Mouse (Mus musculus) ES-Bruce4 (cell line): ENCODE measurements at regions not wholly inside any gene's neighbourhood (a gene's known extent, or its start where the extent isn't known, plus 50 kb on each side); places are given as distances from the start of the nearest gene placed in this dataset.

Experiments used
- H3K27ac ChIP-seq: 2 replicates; pipeline ENCODE4 v1.5.1; 2012; ENCODE audit warnings: low read length, inconsistent platforms; ENCODE audit not compliant: insufficient read depth
- H3K27me3 ChIP-seq: 2 replicates; pipeline ENCODE4 v1.6.1; 2012; ENCODE audit warnings: mild to moderate bottlenecking, low read length, inconsistent platforms; ENCODE audit not compliant: control insufficient read depth, poor library complexity, insufficient read depth, severe bottlenecking
- H3K36me3 ChIP-seq: 2 replicates; pipeline ENCODE4 v1.6.1; 2012; ENCODE audit warnings: inconsistent platforms, mild to moderate bottlenecking, low read length, moderate library complexity; ENCODE audit not compliant: control insufficient read depth, poor library complexity, insufficient read depth, severe bottlenecking
- H3K4me1 ChIP-seq: one replicate; pipeline ENCODE4 v1.8.1; 2011; ENCODE audit warnings: low read length; ENCODE audit not compliant: control insufficient read depth, insufficient read depth
- H3K4me3 ChIP-seq: 2 replicates; pipeline ENCODE4 v1.5.1; 2011; ENCODE audit warnings: low read depth, mild to moderate bottlenecking, low read length
- H3K9ac ChIP-seq: 2 replicates; pipeline ENCODE4 v1.6.1; 2012; ENCODE audit warnings: low read depth, mild to moderate bottlenecking, inconsistent platforms; ENCODE audit not compliant: poor library complexity, severe bottlenecking
- H3K9me3 ChIP-seq: replicated peaks from 2 replicates; pipeline ENCODE4 v1.6.1; 2012; ENCODE audit warnings: mild to moderate bottlenecking, low read length, inconsistent platforms; ENCODE audit not compliant: control insufficient read depth, poor library complexity, insufficient read depth, severe bottlenecking
- CTCF ChIP-seq: IDR thresholded peaks from one replicate; pipeline ENCODE4 v1.8.1; 2011; ENCODE audit warnings: low read depth, low read length
- EP300 ChIP-seq: IDR thresholded peaks from 2 replicates; pipeline ENCODE4 v1.6.1; 2011; ENCODE audit warnings: low read depth, low read length; ENCODE audit not compliant: insufficient read depth
- POLR2A ChIP-seq: IDR thresholded peaks from one replicate; pipeline ENCODE4 v1.8.1; 2011; ENCODE audit warnings: low read length; ENCODE audit not compliant: insufficient read depth

- no peak for TF ChIP-seq CTCF
- no peak for TF ChIP-seq POLR2A
- no peak for TF ChIP-seq EP300
- Histone ChIP-seq H3K9me3 (no peaks in the 10 kb centered on the region), H3K9ac (no peak overlapping the region), H3K4me3 (no peak overlapping the region), H3K36me3 (no peaks in the 10 kb centered on the region), H3K27ac (no peak overlapping the region), H3K4me1 (peaks cover 2% of the 10 kb centered on the region), H3K27me3 (no peaks in the 10 kb centered on the region)
These were observed 330.1 kb upstream of the Camk1g start for GRCm38 (mm10) chr1:193700217-193700616.

GRCm38 (mm10) chr1:193698603-193699266 lies 328.6 kb upstream of the Camk1g start:
- Histone ChIP-seq H3K4me1 (peaks cover 2% of the 10 kb centered on the region), H3K4me3 (no peak overlapping the region), H3K27me3 (no peaks in the 10 kb centered on the region), H3K9me3 (no peaks in the 10 kb centered on the region; the same call in 1 of the 2 replicates), H3K9ac (no peak overlapping the region), H3K27ac (no peak overlapping the region), H3K36me3 (no peaks in the 10 kb centered on the region)
- TF ChIP-seq POLR2A (no peak), EP300 (no peak), CTCF (peak; percentile 80)

GRCm38 (mm10) chr1:193697857-193698256 lies 327.8 kb upstream of the Camk1g start:
- Histone ChIP-seq H3K4me3 (no peak overlapping the region), H3K36me3 (no peaks in the 10 kb centered on the region), H3K27me3 (no peaks in the 10 kb centered on the region), H3K27ac (no peak overlapping the region), H3K9ac (no peak overlapping the region), H3K9me3 (no peaks in the 10 kb centered on the region; the same call in 1 of the 2 replicates), H3K4me1 (peaks cover 1% of the 10 kb centered on the region)
- no peak for TF ChIP-seq CTCF
- no peak for TF ChIP-seq EP300
- TF ChIP-seq POLR2A: no peak

- TF ChIP-seq EP300 (no peak), POLR2A (no peak), CTCF (no peak)
- Histone ChIP-seq H3K4me1 (no peaks in the 10 kb centered on the region), H3K4me3 (no peak overlapping the region), H3K27ac (no peak overlapping the region), H3K9ac (no peak overlapping the region), H3K9me3 (no peaks in the 10 kb centered on the region; the same call in 1 of the 2 replicates), H3K36me3 (no peaks in the 10 kb centered on the region), H3K27me3 (no peaks in the 10 kb centered on the region)
These were observed 326.9 kb upstream of the Camk1g start for GRCm38 (mm10) chr1:193697001-193697400.

- Histone ChIP-seq H3K4me1 (no peaks in the 10 kb centered on the region), H3K9ac (no peak overlapping the region), H3K9me3 (no peaks in the 10 kb centered on the region; the same call in 1 of the 2 replicates), H3K27me3 (no peaks in the 10 kb centered on the region), H3K36me3 (no peaks in the 10 kb centered on the region), H3K27ac (no peak overlapping the region), H3K4me3 (no peak overlapping the region)
- TF ChIP-seq EP300 (no peak), POLR2A (no peak), CTCF (no peak)
These were observed 322.9 kb upstream of the Camk1g start for GRCm38 (mm10) chr1:193692991-193693390.

- H3K4me1 ChIP-seq: no peaks in the 10 kb centered on the region
- H3K36me3 ChIP-seq: no peaks in the 10 kb centered on the region
- TF ChIP-seq POLR2A (no peak), EP300 (no peak)
These were observed 319.5 kb upstream of the Camk1g start for GRCm38 (mm10) chr1:193689601-193690000.

More at GRCm38 (mm10) chr1:193689601-193690000, 319.5 kb upstream of the Camk1g start:
- Histone ChIP-seq H3K4me3 (no peak overlapping the region), H3K9me3 (no peaks in the 10 kb centered on the region), H3K27ac (no peak overlapping the region), H3K9ac (no peak overlapping the region), H3K27me3 (no peaks in the 10 kb centered on the region)
